Mouse (Mus musculus) liver, embryonic 14.5 days (tissue): ENCODE measurements around the gene Lrp1.

Source experiments
- CTCF ChIP-seq: IDR thresholded peaks from 2 replicates; pipeline ENCODE4 v1.5.1; 2016; ENCODE audit warnings: antibody characterized with exemption, low read depth, control low read depth
- EP300 ChIP-seq: IDR thresholded peaks from 2 replicates; pipeline ENCODE4 v1.6.1; 2016; ENCODE audit warnings: antibody characterized with exemption, low read depth

GRCm38 (mm10) chr10:127605756-127606155 lies 15.2 kb downstream of the Lrp1 start:
- TF ChIP-seq CTCF = no peak
- no peak for TF ChIP-seq EP300
